Mouse (Mus musculus) megakaryocyte-erythroid progenitor cell, adult 5-6 weeks (primary cell): ENCODE measurements around the gene Erp44. TPM values are rescaled to one million over a fixed set of nuclear protein-coding genes. Genes with fewer than 3 reads are reported as not detected.

Experiments
- ATAC-seq: replicated peaks from 2 replicates; pipeline ENCODE4 v1.8.0; 2016; ENCODE audit warnings: mild to moderate bottlenecking, inconsistent platforms; ENCODE audit not compliant: severe bottlenecking, poor library complexity, low FRiP score, low TSS enrichment
- total RNA-seq, 2 experiments: library from RNA; stranded (forward) in 1 of 2; stranded (reverse) in 1 of 2; fragments of 200-1000, 215-1000 nt in 1 of 2; fragments of >200 nt in 1 of 2; fragmentation: Nextera tagmentation in 1 of 2; gene quantifications; 2 replicates each; pipeline ENCODE4 v1.2.3; 2014 to 2017

Erp44 gene
- total RNA-seq, 2 experiments from 2014 or later, result 41.6 to 58.0 TPM

DNA sequence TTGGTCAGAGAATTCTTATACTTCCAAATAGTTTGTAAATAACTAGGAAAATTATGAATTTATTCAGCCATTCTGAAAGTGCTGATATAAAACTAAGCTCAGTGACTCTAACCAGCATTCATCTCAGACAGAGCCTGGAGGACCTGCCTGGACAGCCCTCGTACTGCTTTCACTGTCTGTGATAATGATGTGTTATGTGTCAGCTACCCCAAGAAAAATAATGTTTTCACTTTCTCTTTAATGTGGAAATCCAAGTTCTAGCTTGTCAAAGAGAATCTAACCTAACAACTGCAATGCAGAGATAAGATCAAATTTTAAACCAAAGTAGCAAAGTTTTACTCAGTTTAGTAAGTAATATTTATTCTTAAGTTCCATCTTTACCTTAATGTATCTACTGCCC is 35.6 kb downstream of the Erp44 start:
- ATAC-seq, result no peak

DNA sequence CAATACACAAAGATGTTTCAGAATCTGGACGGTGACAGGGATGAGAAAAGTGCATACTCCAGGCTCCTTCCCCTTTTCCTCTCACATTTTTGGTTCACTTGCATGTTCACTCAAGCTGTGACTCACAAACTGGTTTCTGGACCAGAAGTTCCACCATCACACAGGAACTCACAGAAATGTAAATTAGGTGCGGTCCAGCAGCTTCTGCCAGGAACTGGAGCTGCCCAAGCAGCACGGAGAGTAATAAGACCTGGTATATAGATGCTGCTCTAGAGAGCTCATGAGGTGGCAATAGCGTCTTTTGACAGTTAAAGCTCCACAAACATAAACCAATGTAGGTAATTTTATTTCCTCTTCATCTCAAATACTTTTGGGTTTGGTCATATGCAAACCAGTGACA is 36.9 kb downstream of the Erp44 start:
- no peak for ATAC-seq

- no peak for ATAC-seq
These were observed 40.3 kb downstream of the Erp44 start for GRCm38 (mm10) chr4:48239046-48239445.

DNA sequence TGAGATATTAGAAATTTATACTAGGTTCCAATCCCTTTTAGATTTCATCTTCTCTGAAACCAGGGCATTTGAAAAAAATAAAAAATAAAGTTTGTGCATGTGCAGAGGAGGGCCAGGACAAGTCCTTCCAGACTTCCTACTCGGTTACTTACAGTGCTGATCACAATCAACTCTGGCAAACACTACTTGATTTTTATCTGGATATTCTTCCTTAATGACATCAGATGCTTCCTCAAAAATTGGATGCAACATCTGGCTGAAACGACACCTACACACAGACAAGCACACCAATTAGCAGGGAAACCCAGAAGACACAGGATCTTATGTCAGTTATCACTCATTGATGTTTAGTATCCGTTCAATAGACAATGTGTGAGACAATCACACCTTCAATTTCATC is 42.6 kb downstream of the Erp44 start:
- no peak for ATAC-seq

- ATAC-seq, result no peak
These were observed 52.6 kb downstream of the Erp44 start for GRCm38 (mm10) chr4:48226800-48227199.

- ATAC-seq, result no peak
These were observed 53.8 kb downstream of the Erp44 start for GRCm38 (mm10) chr4:48225604-48226003.

- ATAC-seq, result peak; percentile 92
These were observed 54.2 kb downstream of the Erp44 start for GRCm38 (mm10) chr4:48225173-48225572.

GRCm38 (mm10) chr4:48203564-48203963 is 75.8 kb downstream of the Erp44 start:
- no peak for ATAC-seq

DNA sequence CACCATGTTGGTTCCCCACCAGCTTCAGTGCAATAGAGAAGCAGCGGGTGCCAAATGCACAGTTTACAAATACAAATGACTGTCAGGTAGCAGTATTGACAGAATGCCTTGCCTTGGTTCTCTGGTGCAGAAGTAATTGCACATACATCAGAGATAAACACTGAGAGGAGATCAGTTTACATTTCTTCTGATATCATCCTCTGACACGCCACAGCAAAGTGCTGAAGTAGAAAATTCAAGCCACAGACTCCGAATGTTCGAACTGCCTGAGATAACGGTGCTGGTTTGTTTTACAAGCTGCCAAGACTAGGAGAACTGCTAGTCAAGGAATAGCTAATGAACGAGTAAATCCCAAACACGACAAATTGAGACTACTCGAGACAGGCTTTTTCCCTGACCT is 80.9 kb downstream of the Erp44 start:
- ATAC-seq, result 0 out of 2 replicates have a peak, but pooled peaks have one; percentile 36

DNA sequence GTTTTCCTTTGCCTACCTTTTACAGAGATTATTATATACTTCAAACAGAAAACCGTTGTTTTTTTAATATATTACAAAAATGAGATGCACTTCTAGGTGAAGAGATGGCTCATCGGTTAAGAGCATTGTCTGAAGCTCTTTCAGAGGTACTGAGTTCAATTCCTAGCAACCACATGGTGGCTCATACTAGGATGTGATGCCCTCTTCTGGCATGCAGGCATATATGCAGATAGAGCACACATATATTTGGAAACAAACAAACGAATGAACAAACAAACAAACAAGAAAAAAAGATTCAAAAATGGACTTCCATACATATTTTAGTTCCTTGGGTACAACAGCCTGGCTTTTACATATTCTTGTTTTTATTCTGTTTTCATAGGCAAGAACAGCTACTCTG is 81.4 kb downstream of the Erp44 start:
- ATAC-seq, result no peak

GRCm38 (mm10) chr4:48182115-48182806 is 97.1 kb downstream of the Erp44 start:
- peak; percentile 95 for ATAC-seq

- no peak for ATAC-seq
These were observed 98.0 kb downstream of the Erp44 start for GRCm38 (mm10) chr4:48181366-48181765.

DNA sequence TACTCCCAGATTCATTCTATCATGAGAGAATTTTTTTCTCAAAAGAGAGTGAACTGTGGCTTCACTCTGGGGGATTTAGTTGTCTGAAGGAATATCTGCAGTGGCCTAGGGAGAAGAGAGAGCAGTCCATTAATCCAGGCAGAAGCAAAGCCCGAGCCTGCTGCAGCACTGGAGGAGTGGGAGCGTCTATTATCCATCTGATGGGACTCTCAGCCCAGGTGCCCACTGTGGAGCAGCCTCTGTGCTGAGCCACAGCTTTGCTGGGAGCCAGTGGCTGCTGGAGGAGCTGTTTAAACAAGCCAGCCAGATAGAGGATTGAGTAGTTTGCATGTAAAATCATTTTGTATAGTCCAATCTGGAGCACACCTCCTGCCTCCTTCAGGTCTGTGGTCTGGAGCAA is 98.4 kb downstream of the Erp44 start:
- no peak for ATAC-seq

DNA sequence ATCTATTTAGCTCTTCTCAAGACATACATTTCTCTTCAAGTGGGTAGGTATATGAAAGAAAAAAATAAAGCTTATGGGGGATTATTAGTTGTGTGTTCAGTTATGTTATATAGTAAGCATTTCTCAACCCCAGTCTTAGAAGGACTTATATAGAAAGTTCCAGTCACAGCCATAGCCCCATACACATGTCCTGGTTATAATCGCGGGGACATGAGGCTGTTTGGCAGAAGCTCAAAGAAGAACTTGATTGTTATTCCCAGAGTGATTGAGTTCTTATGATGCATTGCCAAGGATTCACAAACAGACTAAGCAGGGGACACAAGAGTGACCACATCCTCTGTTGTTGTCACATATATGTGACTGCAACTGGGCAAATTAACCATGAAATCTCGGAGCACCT is 103.7 kb downstream of the Erp44 start:
- ATAC-seq, result no peak

GRCm38 (mm10) chr4:48163851-48164250 is 115.5 kb downstream of the Erp44 start:
- ATAC-seq, result no peak

DNA sequence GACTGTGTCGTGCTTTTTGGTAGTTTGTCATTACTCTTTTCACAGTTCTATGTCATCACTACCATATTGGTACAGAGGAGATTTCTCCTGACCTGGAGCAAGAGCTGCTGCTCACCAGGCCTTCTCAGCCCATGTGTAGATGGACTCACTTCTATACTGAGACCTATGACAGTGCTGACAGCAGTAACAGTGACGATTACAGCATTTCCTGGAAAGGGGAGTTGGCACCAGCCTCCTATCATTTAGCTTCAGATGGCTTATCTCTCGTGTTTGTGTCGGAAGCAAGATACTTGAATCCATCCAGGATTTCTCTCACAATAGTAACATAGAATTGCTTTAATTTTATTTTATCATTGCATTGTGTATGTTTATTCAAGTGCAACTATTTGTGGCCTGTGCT is 119.0 kb downstream of the Erp44 start:
- peak; percentile 46 for ATAC-seq

- peak; percentile 90 for ATAC-seq
These were observed 123.5 kb downstream of the Erp44 start for GRCm38 (mm10) chr4:48155864-48156263.

DNA sequence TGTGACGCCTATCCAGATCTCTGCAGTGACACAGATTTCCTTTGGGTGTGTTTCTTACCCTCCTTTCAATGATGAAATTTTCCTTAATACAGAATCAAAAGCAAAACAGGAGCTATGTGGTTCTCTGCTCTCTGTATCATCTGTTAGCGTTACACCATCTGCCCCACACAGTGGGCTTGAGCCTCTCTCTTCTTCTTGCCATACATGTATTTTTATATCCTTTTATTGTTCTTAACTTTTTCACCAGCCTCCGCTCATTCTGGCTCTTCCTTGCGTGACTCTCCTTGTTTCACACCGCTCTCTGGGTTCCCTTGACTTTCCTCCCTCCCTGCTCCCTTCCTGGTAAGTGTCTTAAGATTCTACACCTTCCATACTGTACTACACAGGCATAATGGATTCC is 126.1 kb downstream of the Erp44 start:
- ATAC-seq, result no peak

DNA sequence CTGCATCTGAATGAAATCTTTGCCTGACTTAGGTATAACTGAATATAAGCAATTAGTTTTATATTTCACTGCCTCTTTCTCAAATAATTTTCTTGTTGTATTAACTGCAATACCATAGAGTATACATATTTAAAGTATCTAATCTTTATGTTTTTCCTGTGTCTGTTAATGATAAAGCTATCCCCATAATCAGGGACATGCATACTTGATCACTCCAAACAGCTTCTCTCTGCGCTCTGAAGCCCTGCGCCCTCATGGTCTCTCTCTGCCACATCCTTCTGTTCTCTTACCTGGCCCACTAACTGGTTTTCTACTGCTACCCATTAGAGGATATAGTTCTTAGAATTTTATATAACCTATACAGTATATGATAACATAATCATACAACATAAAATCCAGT is 129.9 kb downstream of the Erp44 start:
- ATAC-seq, result peak; percentile 40
